Mouse (Mus musculus) urinary bladder, postnatal 14 days (tissue): ENCODE data around the gene Podxl.
"Not testable (repeated sequence)": the region's sequence is repeated elsewhere in the genome, so short reads cannot be mapped to it uniquely, and the experiment has no call there.

Experiments
- DNase-seq: peaks from one replicate; pipeline ENCODE4 v3.0.0; 2021; ENCODE audit warnings: low spot score

Podxl gene

GRCm38 (mm10) chr6:31567200-31567599 is 3.4 kb upstream of the Podxl start:
- DNase-seq = no peak

- DNase-seq = no peak
These were observed 1.2 kb upstream of the Podxl start for GRCm38 (mm10) chr6:31564901-31565391.

GRCm38 (mm10) chr6:31564182-31564531 is 376 bp upstream of the Podxl start:
- DNase-seq = no peak

- no peak for DNase-seq
These were observed 1.3 kb downstream of the Podxl start for GRCm38 (mm10) chr6:31562371-31563080.

GRCm38 (mm10) chr6:31561948-31562347 is 1.8 kb downstream of the Podxl start:
- DNase-seq = not testable (repeated sequence)

- no peak for DNase-seq
These were observed 3.4 kb downstream of the Podxl start for GRCm38 (mm10) chr6:31560138-31560959.

GRCm38 (mm10) chr6:31556460-31557100 is 7.2 kb downstream of the Podxl start:
- no peak for DNase-seq

GRCm38 (mm10) chr6:31550876-31551532 is 12.8 kb downstream of the Podxl start:
- no peak for DNase-seq

- DNase-seq = peak; percentile 66
These were observed 14.3 kb downstream of the Podxl start for GRCm38 (mm10) chr6:31549361-31550051.

GRCm38 (mm10) chr6:31544318-31544717 is 19.5 kb downstream of the Podxl start:
- no peak for DNase-seq

- DNase-seq = no peak
These were observed 23.8 kb downstream of the Podxl start for GRCm38 (mm10) chr6:31540018-31540417.

- DNase-seq = no peak
These were observed 25.7 kb downstream of the Podxl start for GRCm38 (mm10) chr6:31538112-31538511.

GRCm38 (mm10) chr6:31537193-31537592 is 26.6 kb downstream of the Podxl start:
- DNase-seq = no peak

GRCm38 (mm10) chr6:31534705-31535104 is 29.1 kb downstream of the Podxl start:
- no peak for DNase-seq

- no peak for DNase-seq
These were observed 31.9 kb downstream of the Podxl start for GRCm38 (mm10) chr6:31531880-31532279.

- DNase-seq = no peak
These were observed 35.4 kb downstream of the Podxl start for GRCm38 (mm10) chr6:31528339-31528738.

- peak; percentile 60 for DNase-seq
These were observed 35.9 kb downstream of the Podxl start for GRCm38 (mm10) chr6:31527897-31528296.

GRCm38 (mm10) chr6:31526929-31527328 is 36.9 kb downstream of the Podxl start:
- no peak for DNase-seq

GRCm38 (mm10) chr6:31525231-31525900 is 38.4 kb downstream of the Podxl start:
- peak; percentile 49 for DNase-seq

GRCm38 (mm10) chr6:31524647-31525046 is 39.1 kb downstream of the Podxl start:
- DNase-seq = no peak

GRCm38 (mm10) chr6:31524121-31524520 is 39.7 kb downstream of the Podxl start:
- DNase-seq = no peak
